Mouse (Mus musculus): ENCODE results near the gene Zfp462. TPM values are rescaled to one million over a fixed set of nuclear protein-coding genes. Genes with fewer than 3 reads are reported as not detected.

Zfp462 gene
- total and polyA plus RNA-seq, 3 experiments = not detected

DNA sequence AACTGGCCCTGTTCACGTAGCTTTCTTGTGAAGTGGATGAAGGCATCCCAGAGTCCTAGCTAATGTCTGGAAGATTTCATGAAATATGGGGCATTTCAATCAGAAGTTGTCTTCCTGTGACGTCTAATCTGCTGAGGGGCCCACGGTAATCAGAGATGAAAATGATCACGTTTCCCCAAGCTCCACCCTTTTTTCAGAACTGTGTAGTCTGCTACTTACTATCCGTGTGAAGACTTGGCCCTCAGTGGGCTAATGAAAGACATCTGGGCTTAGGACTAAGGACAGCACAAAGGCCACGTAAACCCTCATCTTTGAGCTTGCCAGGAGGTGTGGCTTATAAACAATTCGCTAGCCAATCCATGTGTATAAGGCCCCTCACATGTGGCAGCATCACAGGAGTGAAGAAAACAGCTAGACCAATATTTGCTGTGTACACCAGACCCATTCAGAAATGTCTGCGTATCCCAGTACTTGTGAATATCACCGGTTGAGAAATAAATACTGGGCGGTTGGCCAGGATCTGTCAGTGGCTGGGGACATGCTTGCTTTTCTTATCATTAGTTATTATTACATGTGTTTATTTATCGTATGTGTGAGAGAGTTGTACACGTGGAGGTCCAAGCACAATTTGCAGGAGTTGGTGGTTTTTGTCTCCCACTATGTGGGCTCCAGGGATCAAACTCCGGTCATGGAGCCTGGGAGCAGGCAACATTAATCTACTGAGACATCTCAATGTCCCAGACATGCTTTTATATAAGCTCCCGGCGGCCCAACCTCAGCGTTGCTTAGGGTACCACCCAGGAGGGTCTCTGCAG is 133.3 kb downstream of the Zfp462 start:
- Histone ChIP-seq H3K4me1 (ENCODE audit: control insufficient read depth in 1 of 2, insufficient read depth in 2 of 2) (no peaks in the 10 kb centered on the region), H3K27ac (ENCODE audit: insufficient read depth, low read depth) (no peak overlapping the region), H3K4me2 (ENCODE audit: insufficient read depth, low read depth, poor library complexity, severe bottlenecking) (no peak overlapping the region), H3K36me3 (replicated peaks in 1 of 2; ENCODE audit: control insufficient read depth in 1 of 2, insufficient read depth in 1 of 2, low read length in 1 of 2) (no peaks in the 10 kb centered on the region), H3K4me3 (replicated peaks in 1 of 3; ENCODE audit: low read depth in 2 of 3, low read length in 2 of 3, poor library complexity in 1 of 3) (no peak overlapping the region), H3K27me3 (replicated peaks) (no peaks in the 10 kb centered on the region), H3K9ac (ENCODE audit: insufficient read depth, low read depth) (no peak overlapping the region), H3K79me2 (replicated peaks; ENCODE audit: control insufficient read depth, extremely low read depth, insufficient read depth, poor library complexity, severe bottlenecking) (no peaks in the 10 kb centered on the region), H3K9me3 (replicated peaks; ENCODE audit: low read length) (no peaks in the 10 kb centered on the region)
- in situ Hi-C loops (cut with MboI; ENCODE audit: low pct_ligation_motif_present, low pct_unique_long_range_greater_than_20kb, low sequenced_read_pairs) (no loop called here), dilution Hi-C loops (cut with MboI; ENCODE audit: extremely low pct_ligation_motif_present, extremely low pct_unique_long_range_greater_than_20kb, low sequenced_read_pairs) (no loop called here)
- TF ChIP-seq CHD1 (IDR thresholded peaks at IDR 0.05; ENCODE audit: low read depth, low read length) (no peak), POLR2A (IDR thresholded peaks at IDR 0.05; ENCODE audit: low read depth, low read length) (no peak), MAFK (IDR thresholded peaks at IDR 0.05; ENCODE audit: insufficient replicate concordance, low read length) (no peak), ETS1 (conservative IDR thresholded peaks at IDR 0.05; ENCODE audit: low read depth, low read length) (no peak), MAZ (IDR thresholded peaks at IDR 0.05; ENCODE audit: low read depth, low read length) (no peak), TCF12 (IDR thresholded peaks at IDR 0.05; ENCODE audit: low read depth, low read length) (no peak), EP300 (IDR thresholded peaks at IDR 0.05; ENCODE audit: low read length) (no peak), E2F4 (IDR thresholded peaks at IDR 0.05; ENCODE audit: insufficient replicate concordance, low read depth, low read length) (no peak), ELF1 (IDR thresholded peaks at IDR 0.05; ENCODE audit: low read depth, low read length) (no peak), JUN (IDR thresholded peaks at IDR 0.05; ENCODE audit: insufficient read depth, low read depth, low read length) (no peak), MAX (IDR thresholded peaks at IDR 0.05; ENCODE audit: low read length) (no peak), ZMIZ1 (IDR thresholded peaks at IDR 0.05; ENCODE audit: low read depth, low read length) (no peak), RCOR1 (conservative IDR thresholded peaks at IDR 0.05; ENCODE audit: low read depth, low read length) (no peak), RAD21 (IDR thresholded peaks at IDR 0.05; ENCODE audit: low read depth, low read length) (no peak), UBTF (IDR thresholded peaks at IDR 0.05; ENCODE audit: low read depth, low read length) (no peak), HCFC1 (IDR thresholded peaks at IDR 0.05; ENCODE audit: low read depth, low read length) (no peak), SMC3 (IDR thresholded peaks at IDR 0.05; ENCODE audit: low read depth, low read length) (no peak), ZNF384 (IDR thresholded peaks at IDR 0.05; ENCODE audit: low read depth, low read length) (no peak), ZKSCAN1 (IDR thresholded peaks at IDR 0.05; ENCODE audit: borderline replicate concordance, low read depth, low read length) (no peak), SIN3A (IDR thresholded peaks at IDR 0.05; ENCODE audit: low read length) (no peak)
- no peak for DNase-seq (ENCODE audit: extremely low read depth)

DNA sequence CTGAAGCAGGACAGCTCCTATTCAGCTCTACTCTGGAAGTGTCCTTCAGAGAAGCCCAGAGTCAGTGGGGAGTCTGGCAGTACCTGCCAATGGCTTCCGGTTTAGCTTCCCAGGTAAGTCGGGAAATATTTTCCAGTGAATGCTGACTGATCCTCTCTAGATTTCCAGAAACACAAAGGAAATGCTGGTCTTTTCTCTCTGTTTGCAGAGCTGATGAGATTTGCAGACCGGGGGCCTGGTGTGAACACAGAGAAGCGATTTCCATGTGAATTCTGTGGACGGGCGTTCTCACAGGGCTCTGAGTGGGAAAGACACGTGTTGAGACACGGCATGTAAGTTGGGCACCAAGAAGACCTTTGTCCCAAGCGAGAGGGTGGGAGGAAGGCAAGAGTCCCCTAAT is 134.2 kb downstream of the Zfp462 start:
- no peaks in the 10 kb centered on the region for H3K4me1 ChIP-seq (ENCODE audit: control insufficient read depth in 1 of 2, insufficient read depth in 2 of 2)
- TF ChIP-seq USF2 (conservative IDR thresholded peaks at IDR 0.05; ENCODE audit: low read depth, low read length) (no peak), BHLHE40 (IDR thresholded peaks at IDR 0.05; ENCODE audit: low read depth, low read length) (no peak), UBTF (IDR thresholded peaks at IDR 0.05; ENCODE audit: low read depth, low read length) (no peak), ZNF384 (IDR thresholded peaks at IDR 0.05; ENCODE audit: low read depth, low read length) (no peak), TBP (conservative IDR thresholded peaks at IDR 0.05; ENCODE audit: low read depth, low read length) (no peak), EP300 (IDR thresholded peaks at IDR 0.05; ENCODE audit: low read length) (no peak), ZC3H11A (IDR thresholded peaks at IDR 0.05; ENCODE audit: low read depth, low read length) (no peak), JUND (conservative IDR thresholded peaks at IDR 0.05; ENCODE audit: low read depth, low read length) (no peak), CHD1 (IDR thresholded peaks at IDR 0.05; ENCODE audit: low read depth, low read length) (no peak), E2F4 (IDR thresholded peaks at IDR 0.05; ENCODE audit: insufficient replicate concordance, low read depth, low read length) (no peak), RCOR1 (conservative IDR thresholded peaks at IDR 0.05; ENCODE audit: low read depth, low read length) (no peak), MYC (IDR thresholded peaks at IDR 0.05; ENCODE audit: low read depth, low read length) (no peak), IRF4 (IDR thresholded peaks at IDR 0.05; ENCODE audit: low read depth, low read length) (no peak), NRF1 (IDR thresholded peaks at IDR 0.05; ENCODE audit: low read depth, low read length) (no peak), RAD21 (IDR thresholded peaks at IDR 0.05; ENCODE audit: low read depth, low read length) (no peak), MAFK (IDR thresholded peaks at IDR 0.05; ENCODE audit: insufficient replicate concordance, low read length) (no peak), MAX (IDR thresholded peaks at IDR 0.05; ENCODE audit: low read length) (no peak), CTCF (conservative IDR thresholded peaks at IDR 0.05 in 1 of 2, IDR thresholded peaks at IDR 0.05 in 1 of 2; ENCODE audit: low read depth in 2 of 2, low read length in 2 of 2) (no peak), ETS1 (conservative IDR thresholded peaks at IDR 0.05; ENCODE audit: low read depth, low read length) (no peak)
- dilution Hi-C loops (cut with MboI; ENCODE audit: extremely low pct_ligation_motif_present, extremely low pct_unique_long_range_greater_than_20kb, low sequenced_read_pairs) = no loop called here

More for the DNA sequence above, 134.2 kb downstream of the Zfp462 start:
- no peak overlapping the region for H3K9ac ChIP-seq (ENCODE audit: insufficient read depth, low read depth)
- no peaks in the 10 kb centered on the region for H3K27me3 ChIP-seq (replicated peaks)
- H3K4me2 ChIP-seq (ENCODE audit: insufficient read depth, low read depth, poor library complexity, severe bottlenecking) = no peak overlapping the region
- H3K79me2 ChIP-seq (replicated peaks; ENCODE audit: control insufficient read depth, extremely low read depth, insufficient read depth, poor library complexity, severe bottlenecking) = no peaks in the 10 kb centered on the region
- H3K9me3 ChIP-seq (replicated peaks; ENCODE audit: low read length) = no peaks in the 10 kb centered on the region
- no peak for DNase-seq (ENCODE audit: extremely low read depth)
- H3K4me3 ChIP-seq (replicated peaks in 1 of 3; ENCODE audit: low read depth in 2 of 3, low read length in 2 of 3, poor library complexity in 1 of 3) = no peak overlapping the region
- in situ Hi-C loops (cut with MboI; ENCODE audit: low pct_ligation_motif_present, low pct_unique_long_range_greater_than_20kb, low sequenced_read_pairs) = no loop called here
- no peak overlapping the region for H3K27ac ChIP-seq (ENCODE audit: insufficient read depth, low read depth)
- H3K36me3 ChIP-seq (replicated peaks in 1 of 2; ENCODE audit: control insufficient read depth in 1 of 2, insufficient read depth in 1 of 2, low read length in 1 of 2) = no peaks in the 10 kb centered on the region
